Mouse (Mus musculus) ES-E14 (cell line): ENCODE measurements around the gene Rabepk. TPM values are rescaled to one million over a fixed set of nuclear protein-coding genes. Genes with fewer than 3 reads are reported as not detected.
"Not testable (repeated sequence)": the region's sequence is repeated elsewhere in the genome, so short reads cannot be mapped to it uniquely, and the experiment has no call there.

Experiments
- DNase-seq: peaks from one replicate; pipeline ENCODE4 v3.0.0-alpha.2; 2013; ENCODE audit warnings: low read depth, low spot score
- H3K27ac ChIP-seq: 2 replicates; pipeline ENCODE4 v1.5.1; 2012; ENCODE audit warnings: low read depth, mild to moderate bottlenecking, low read length, moderate library complexity, mixed read lengths; ENCODE audit not compliant: poor library complexity, insufficient read depth, severe bottlenecking
- H3K36me3 ChIP-seq: 2 replicates; pipeline ENCODE4 v1.6.1; 2012; ENCODE audit warnings: mild to moderate bottlenecking, low read length, moderate library complexity, mixed read lengths; ENCODE audit not compliant: control insufficient read depth, poor library complexity, insufficient read depth, severe bottlenecking
- H3K4me1 ChIP-seq, 2 experiments: fragments of 150-350 bp in 1 of 2; sonication (generic) in 1 of 2; 2 replicates each; pipeline ENCODE4 v1.6.1; 2012; ENCODE audit warnings: low read length in 2 of 2, mild to moderate bottlenecking in 1 of 2, mixed read lengths in 1 of 2; ENCODE audit not compliant: control insufficient read depth in 2 of 2, insufficient read depth in 2 of 2, poor library complexity in 1 of 2
- H3K4me3 ChIP-seq, 2 experiments: fragments of 150-350 bp in 1 of 2; sonication (generic) in 1 of 2; 2 replicates each; pipeline ENCODE4 v1.5.1; 2012; ENCODE audit warnings: low read length in 2 of 2, low read depth in 1 of 2, mild to moderate bottlenecking in 1 of 2, mixed read lengths in 1 of 2; ENCODE audit not compliant: insufficient read depth in 1 of 2, poor library complexity in 1 of 2, severe bottlenecking in 1 of 2
- H3K9ac ChIP-seq: 2 replicates; pipeline ENCODE4 v1.6.1; 2012; ENCODE audit warnings: low read depth, mild to moderate bottlenecking, low read length, mixed read lengths; ENCODE audit not compliant: poor library complexity, insufficient read depth, severe bottlenecking
- H3K9me3 ChIP-seq: fragments of 150-350 bp; sonication (generic); 2 replicates; pipeline ENCODE4 v1.6.1; 2012; ENCODE audit warnings: low read depth, mild to moderate bottlenecking, low read length; ENCODE audit not compliant: control insufficient read depth, insufficient read depth
- CHD2 ChIP-seq: IDR thresholded peaks from 2 replicates; pipeline ENCODE4 v1.6.1; 2014; ENCODE audit warnings: mild to moderate bottlenecking, low read depth, low read length, inconsistent platforms
- HCFC1 ChIP-seq: IDR thresholded peaks from 2 replicates; pipeline ENCODE4 v1.6.1; 2012; ENCODE audit warnings: low read length, inconsistent platforms, borderline replicate concordance; ENCODE audit not compliant: insufficient read depth
- MAFK ChIP-seq: IDR thresholded peaks from 2 replicates; pipeline ENCODE4 v1.6.1; 2014; ENCODE audit warnings: mild to moderate bottlenecking, low read depth, low read length, inconsistent platforms; ENCODE audit not compliant: insufficient read depth
- ZC3H11A ChIP-seq: IDR thresholded peaks from 2 replicates; pipeline ENCODE4 v1.6.1; 2012; ENCODE audit warnings: low read depth, mild to moderate bottlenecking, inconsistent platforms, low read length, borderline replicate concordance
- ZNF384 ChIP-seq: IDR thresholded peaks from 2 replicates; pipeline ENCODE4 v1.6.1; 2012; ENCODE audit warnings: low read depth, low read length, inconsistent platforms
- in situ Hi-C, 2 experiments: fragments of 600-800 bp; cut with MboI; formaldehyde crosslinking; loops; one replicate each; pipeline ENCODE4 v1.15.1; 2025; ENCODE audit warnings: low sequenced_read_pairs in 2 of 2, inconsistent platforms in 1 of 2; ENCODE audit not compliant: unreplicated experiment in 2 of 2
- total RNA-seq: library from RNA; depleted of rRNA; stranded (reverse); fragments of 300-350 nt; gene quantifications from 2 replicates; pipeline ENCODE4 v1.2.3, GENCODE M21; 2012

Rabepk gene
- total RNA-seq, 1 experiment = 32.7 TPM

GRCm38 (mm10) chr2:34792543-34792942, 7.2 kb downstream of the Rabepk start:
- H3K36me3 ChIP-seq, H3K9ac ChIP-seq, in situ Hi-C loops: not testable (repeated sequence)

DNA sequence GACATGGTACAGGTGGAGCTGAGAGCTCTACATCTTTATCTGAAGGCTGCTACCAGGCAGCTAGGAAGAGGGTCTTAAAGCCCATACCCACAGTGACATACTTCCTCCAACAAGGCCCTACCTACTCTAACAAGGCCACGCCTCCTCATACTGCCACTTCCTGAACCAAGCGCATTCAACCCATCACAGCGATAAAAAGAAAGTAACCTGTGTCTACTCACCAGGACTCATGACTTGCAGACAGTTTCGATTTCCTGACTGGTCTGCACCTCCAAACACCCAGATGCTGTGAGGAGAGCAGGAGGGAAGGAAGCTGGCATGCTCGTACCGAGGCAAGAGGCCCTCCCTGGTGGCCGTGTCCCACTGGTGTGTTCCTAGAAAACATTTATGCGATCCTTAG, 9.4 kb downstream of the Rabepk start:
- Histone ChIP-seq H3K36me3 (peaks cover 5% of the 10 kb centered on the region; the same call in 1 of the 2 replicates), H3K4me3 (no peak overlapping the region), H3K4me1 (no peaks in the 10 kb centered on the region), H3K27ac (no peak overlapping the region), H3K9me3 (no peaks in the 10 kb centered on the region), H3K9ac (no peak overlapping the region)
- in situ Hi-C loops = no loop called here
- no peak for DNase-seq
- TF ChIP-seq MAFK (no peak), HCFC1 (no peak), ZC3H11A (no peak), CHD2 (no peak)

More at GRCm38 (mm10) chr2:34792543-34792942, 7.2 kb downstream of the Rabepk start:
- H3K4me1 ChIP-seq, H3K4me3 ChIP-seq, H3K27ac ChIP-seq, H3K9me3 ChIP-seq, DNase-seq: not testable (repeated sequence)
- TF ChIP-seq ZNF384 = peak; percentile 69

DNA sequence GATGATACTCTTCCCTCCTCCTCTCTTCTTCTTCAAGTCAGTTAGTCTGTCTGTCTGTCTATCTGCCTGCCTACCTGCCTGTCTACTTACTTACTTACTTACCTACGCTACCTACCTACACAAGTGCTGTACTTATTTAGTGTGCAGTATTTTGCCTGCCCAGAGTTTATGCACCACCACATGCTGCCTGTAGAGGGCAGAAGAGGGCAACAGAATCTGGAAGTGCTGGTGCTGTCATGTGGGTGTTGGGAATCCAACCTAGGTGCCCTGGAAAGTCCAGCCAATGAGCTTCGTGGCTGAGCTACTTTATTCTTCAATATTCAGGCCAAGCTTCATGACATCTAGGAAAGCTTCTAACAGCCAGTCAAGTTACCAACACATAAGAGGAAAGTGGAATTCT, 15.6 kb downstream of the Rabepk start:
- Histone ChIP-seq H3K9ac (no peak overlapping the region), H3K27ac (no peak overlapping the region), H3K36me3 (peaks cover 13% of the 10 kb centered on the region), H3K4me1 (no peaks in the 10 kb centered on the region), H3K4me3 (no peak overlapping the region), H3K9me3 (no peaks in the 10 kb centered on the region)
- in situ Hi-C loops = no loop called here
- DNase-seq = no peak
- TF ChIP-seq ZNF384 = no peak
- no peak for TF ChIP-seq CHD2
- no peak for TF ChIP-seq MAFK
- no peak for TF ChIP-seq ZC3H11A
- no peak for TF ChIP-seq HCFC1

- no peak for TF ChIP-seq ZC3H11A
Measured at GRCm38 (mm10) chr2:34783064-34784020, 16.4 kb downstream of the Rabepk start.

More at GRCm38 (mm10) chr2:34783064-34784020, 16.4 kb downstream of the Rabepk start:
- peaks cover 15% of the 10 kb centered on the region for H3K36me3 ChIP-seq
- no peaks in the 10 kb centered on the region for H3K9me3 ChIP-seq
- in situ Hi-C loops = no loop called here
- no peak for DNase-seq
- no peak overlapping the region for H3K9ac ChIP-seq
- H3K27ac ChIP-seq = no peak overlapping the region
- no peaks in the 10 kb centered on the region for H3K4me1 ChIP-seq
- no peak overlapping the region for H3K4me3 ChIP-seq
